Mouse (Mus musculus): Measurements from ENCODE around the gene Xkr8.

Gene Xkr8

DNA sequence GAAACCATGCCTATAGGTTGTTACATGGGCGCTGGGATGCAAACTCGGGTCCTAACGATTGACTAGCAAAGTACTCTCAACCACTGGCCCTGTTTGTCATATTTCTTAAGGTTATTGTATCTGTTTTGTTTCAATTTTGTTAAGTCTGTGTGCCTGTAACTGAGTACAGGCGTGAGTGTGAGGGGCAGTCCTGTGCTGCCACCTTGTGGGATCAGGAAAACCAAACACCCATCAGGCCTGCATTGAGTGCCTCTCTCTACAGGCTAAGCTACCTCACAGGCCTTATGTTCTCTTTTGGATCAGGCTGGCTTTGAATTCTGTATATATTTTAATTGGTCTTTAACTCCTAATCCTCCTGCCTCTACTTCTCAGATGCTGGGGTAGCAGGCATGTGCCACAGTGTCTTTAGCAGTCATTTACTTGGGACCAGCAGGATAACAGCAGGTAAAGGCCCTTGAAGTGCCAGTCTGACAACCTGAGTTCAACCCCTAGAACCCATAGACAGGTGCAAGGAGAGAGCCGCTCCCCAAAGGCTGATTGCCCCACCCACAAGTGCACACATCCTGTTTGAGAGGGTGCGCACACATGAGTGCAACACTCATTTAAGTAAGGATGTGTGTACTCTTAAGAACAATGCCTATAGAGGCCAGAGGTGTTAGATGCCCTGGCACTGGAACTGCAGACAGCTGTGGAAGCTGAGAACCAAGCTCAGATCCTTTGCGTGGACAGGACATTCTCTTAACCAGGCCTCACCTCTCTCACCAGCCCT is 55.4 kb downstream of the Xkr8 start:
- H3K4me3 ChIP-seq (replicated peaks; ENCODE audit: low read length): no peak overlapping the region
- H3K4me1 ChIP-seq (replicated peaks; ENCODE audit: low read depth, low read length): peaks cover 7% of the 10 kb centered on the region
- H3K9me3 ChIP-seq (ENCODE audit: low read length): no peaks in the 10 kb centered on the region
- no peaks in the 10 kb centered on the region for H3K27me3 ChIP-seq (ENCODE audit: insufficient read depth, low read length)
- H3K36me3 ChIP-seq (ENCODE audit: insufficient read depth, low read length): peaks cover 68% of the 10 kb centered on the region
- TF ChIP-seq POU5F1 (IDR thresholded peaks at IDR 0.05; ENCODE audit: borderline replicate concordance, low read length) (no peak), CTCF (conservative IDR thresholded peaks at IDR 0.05; ENCODE audit: low read length) (peak; percentile 47)

Measured in E14TG2a.4 (cell line).